Mouse (Mus musculus) lung, postnatal 0 days (tissue): ENCODE measurements around the gene Col11a2.

ENCODE experiments used
- CTCF ChIP-seq: IDR thresholded peaks from 2 replicates; pipeline ENCODE4 v1.5.1; 2016; ENCODE audit warnings: antibody characterized with exemption, mild to moderate bottlenecking
- EP300 ChIP-seq: IDR thresholded peaks from 2 replicates; pipeline ENCODE4 v1.6.1; 2016; ENCODE audit warnings: antibody characterized with exemption, mild to moderate bottlenecking, control low read depth

DNA sequence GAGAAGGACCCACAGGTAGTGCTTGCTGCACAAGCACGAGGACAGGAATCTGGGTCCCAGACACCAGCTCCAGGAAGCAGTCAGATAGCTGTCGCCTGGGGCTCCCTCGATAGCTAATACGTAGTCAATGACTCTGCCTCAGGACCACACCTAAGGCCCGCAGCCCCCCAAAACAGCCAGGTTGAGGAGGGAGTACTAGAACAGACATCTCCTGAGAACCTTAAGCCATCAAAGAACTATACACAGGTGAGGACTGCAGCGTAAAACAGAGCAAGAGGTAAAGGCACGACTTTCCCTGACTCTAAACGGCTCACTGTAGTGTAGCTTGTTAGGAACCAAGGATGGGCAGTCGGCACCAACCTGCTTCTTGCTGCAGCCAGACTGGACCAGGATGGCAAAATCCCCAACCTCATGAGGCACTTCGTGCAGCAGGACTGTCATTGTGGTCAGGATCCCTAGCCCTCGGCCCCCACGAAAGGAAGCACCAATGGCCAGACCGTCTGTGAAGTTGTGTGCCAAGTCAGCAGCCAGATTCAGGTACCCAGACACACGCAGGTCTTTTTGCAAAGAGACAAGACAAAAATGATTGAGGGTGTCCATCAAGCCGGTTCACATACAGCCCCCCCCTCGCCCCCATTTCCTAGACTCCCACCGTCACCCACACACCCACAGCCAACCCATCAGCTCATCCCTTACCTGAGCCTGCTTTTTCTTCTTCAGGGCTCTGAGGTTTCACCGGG lies 9.9 kb upstream of the Col11a2 start:
- no peak for TF ChIP-seq EP300
- no peak for TF ChIP-seq CTCF
